Mouse (Mus musculus) heart, adult 11 months (tissue): ENCODE data around the gene Gnaq.
A peak's percentile ranks its signal among the peaks of the same experiment; 100 is the strongest.

ENCODE experiments used
- DNase-seq: peaks from one replicate; pipeline ENCODE4 v3.0.0; 2022

Gene Gnaq

GRCm38 (mm10) chr19:16204776-16205680 is 72.4 kb downstream of the Gnaq start:
- no peak for DNase-seq

- peak; percentile 36 for DNase-seq
Observed at GRCm38 (mm10) chr19:16209616-16210015, 77.0 kb downstream of the Gnaq start.

GRCm38 (mm10) chr19:16214946-16215345 is 82.3 kb downstream of the Gnaq start:
- peak; percentile 97 for DNase-seq

GRCm38 (mm10) chr19:16215430-16216016 is 82.9 kb downstream of the Gnaq start:
- no peak for DNase-seq

- DNase-seq: peak; percentile 25
Observed at GRCm38 (mm10) chr19:16219978-16220377, 87.3 kb downstream of the Gnaq start.

- peak; percentile 96 for DNase-seq
Observed at GRCm38 (mm10) chr19:16222526-16222925, 89.9 kb downstream of the Gnaq start.

GRCm38 (mm10) chr19:16223126-16223525 is 90.5 kb downstream of the Gnaq start:
- DNase-seq: peak; percentile 83

- DNase-seq: peak; percentile 71
Observed at GRCm38 (mm10) chr19:16224831-16225230, 92.2 kb downstream of the Gnaq start.

- DNase-seq: peak; percentile 31
Observed at GRCm38 (mm10) chr19:16231584-16231983, 99.0 kb downstream of the Gnaq start.

- peak; percentile 55 for DNase-seq
Observed at GRCm38 (mm10) chr19:16235594-16235993, 103.0 kb downstream of the Gnaq start.

GRCm38 (mm10) chr19:16237034-16237433 is 104.4 kb downstream of the Gnaq start:
- peak; percentile 64 for DNase-seq

- DNase-seq: peak; percentile 65
Observed at GRCm38 (mm10) chr19:16238072-16238471, 105.4 kb downstream of the Gnaq start.

GRCm38 (mm10) chr19:16238512-16238911 is 105.9 kb downstream of the Gnaq start:
- peak; percentile 70 for DNase-seq

- peak; percentile 29 for DNase-seq
Observed at GRCm38 (mm10) chr19:16242708-16243107, 110.1 kb downstream of the Gnaq start.

- DNase-seq: peak; percentile 63
Observed at GRCm38 (mm10) chr19:16249025-16249424, 116.4 kb downstream of the Gnaq start.

- DNase-seq: no peak
Observed at GRCm38 (mm10) chr19:16250921-16251320, 118.3 kb downstream of the Gnaq start.

- DNase-seq: peak; percentile 76
Observed at GRCm38 (mm10) chr19:16251819-16252218, 119.2 kb downstream of the Gnaq start.

- peak; percentile 93 for DNase-seq
Observed at GRCm38 (mm10) chr19:16252696-16253095, 120.1 kb downstream of the Gnaq start.

GRCm38 (mm10) chr19:16254881-16255280 is 122.2 kb downstream of the Gnaq start:
- DNase-seq: peak; percentile 75

GRCm38 (mm10) chr19:16255294-16255693 is 122.7 kb downstream of the Gnaq start:
- peak; percentile 19 for DNase-seq

- peak; percentile 95 for DNase-seq
Observed at GRCm38 (mm10) chr19:16258766-16259355, 126.2 kb downstream of the Gnaq start.

- no peak for DNase-seq
Observed at GRCm38 (mm10) chr19:16259786-16260434, 127.3 kb downstream of the Gnaq start.

- no peak for DNase-seq
Observed at GRCm38 (mm10) chr19:16260435-16260832, 127.8 kb downstream of the Gnaq start.
